Mouse (Mus musculus): Measurements from ENCODE around the gene Dusp5. TPM values are rescaled to one million over a fixed set of nuclear protein-coding genes. Genes with fewer than 3 reads are reported as not detected.

Gene Dusp5
- polyA plus RNA-seq, 2 experiments, result 1.3 to 1.9 TPM

- ATAC-seq (ENCODE audit: insufficient read depth) (no peak), DNase-seq (ENCODE audit: low read depth in 3 of 3, low spot score in 3 of 3) (no peak)
- Histone ChIP-seq H3K9ac (replicated peaks) (no peak overlapping the region), H3K27ac (no peak overlapping the region), H3K36me3 (replicated peaks; ENCODE audit: control insufficient read depth, insufficient read depth, low read depth) (no peaks in the 10 kb centered on the region), H3K4me3 (ENCODE audit: insufficient read depth in 1 of 2, low read depth in 2 of 2, low read length in 2 of 2) (no peak overlapping the region), H3K9me3 (ENCODE audit: control insufficient read depth, low read length) (no peaks in the 10 kb centered on the region), H3K4me2 (ENCODE audit: low read depth) (no peak overlapping the region), H3K4me1 (replicated peaks; ENCODE audit: control insufficient read depth in 2 of 2, insufficient read depth in 2 of 2, low read length in 1 of 2) (peaks cover 0 to 16% of the 10 kb centered on the region in 2 experiments; a peak in 3 of 4 replicates), H3K27me3 (ENCODE audit: control insufficient read depth, insufficient read depth, low read length) (no peaks in the 10 kb centered on the region)
- TF ChIP-seq CTCF (IDR thresholded peaks at IDR 0.05; ENCODE audit: low read depth), result no peak
- no peak for TF ChIP-seq EP300 (IDR thresholded peaks at IDR 0.05; ENCODE audit: low read depth)
- WGBS (ENCODE audit: insufficient replicate concordance), result 60% methylated on average over 3 of the region's 3 CpGs
Observed at GRCm38 (mm10) chr19:53573151-53573550, 44.2 kb downstream of the Dusp5 start.

GRCm38 (mm10) chr19:53574131-53574530, 45.2 kb downstream of the Dusp5 start:
- H3K4me3 ChIP-seq (ENCODE audit: insufficient read depth in 1 of 2, low read depth in 2 of 2, low read length in 2 of 2), result no peak overlapping the region
- 56% methylated on average over 8 of the region's 8 CpGs for WGBS (ENCODE audit: insufficient replicate concordance)
- H3K27ac ChIP-seq, result no peak overlapping the region
- no peaks in the 10 kb centered on the region for H3K9me3 ChIP-seq (ENCODE audit: control insufficient read depth, low read length)
- H3K9ac ChIP-seq (replicated peaks), result no peak overlapping the region
- TF ChIP-seq CTCF (IDR thresholded peaks at IDR 0.05; ENCODE audit: low read depth), result no peak
- no peak for TF ChIP-seq EP300 (IDR thresholded peaks at IDR 0.05; ENCODE audit: low read depth)
- no peak overlapping the region for H3K4me2 ChIP-seq (ENCODE audit: low read depth)
- H3K36me3 ChIP-seq (replicated peaks; ENCODE audit: control insufficient read depth, insufficient read depth, low read depth), result no peaks in the 10 kb centered on the region
- no peaks in the 10 kb centered on the region for H3K27me3 ChIP-seq (ENCODE audit: control insufficient read depth, insufficient read depth, low read length)
- H3K4me1 ChIP-seq (replicated peaks; ENCODE audit: control insufficient read depth in 2 of 2, insufficient read depth in 2 of 2, low read length in 1 of 2), result peaks cover 0 to 19% of the 10 kb centered on the region in 2 experiments; a peak in 3 of 4 replicates
- DNase-seq (ENCODE audit: low read depth in 3 of 3, low spot score in 3 of 3) (no peak), ATAC-seq (ENCODE audit: insufficient read depth) (no peak)

GRCm38 (mm10) chr19:53574546-53574945, 45.6 kb downstream of the Dusp5 start:
- H3K4me2 ChIP-seq (ENCODE audit: low read depth), result no peak overlapping the region
- H3K36me3 ChIP-seq (replicated peaks; ENCODE audit: control insufficient read depth, insufficient read depth, low read depth), result no peaks in the 10 kb centered on the region
- H3K9me3 ChIP-seq (ENCODE audit: control insufficient read depth, low read length), result no peaks in the 10 kb centered on the region
- WGBS (ENCODE audit: insufficient replicate concordance), result 62% methylated on average over 7 of the region's 7 CpGs
- TF ChIP-seq CTCF (IDR thresholded peaks at IDR 0.05; ENCODE audit: low read depth) (no peak), EP300 (IDR thresholded peaks at IDR 0.05; ENCODE audit: low read depth) (no peak)
- H3K9ac ChIP-seq (replicated peaks), result no peak overlapping the region
- ATAC-seq (ENCODE audit: insufficient read depth), result no peak
- H3K4me3 ChIP-seq (ENCODE audit: insufficient read depth in 1 of 2, low read depth in 2 of 2, low read length in 2 of 2), result no peak overlapping the region
- no peak overlapping the region for H3K27ac ChIP-seq
- H3K27me3 ChIP-seq (ENCODE audit: control insufficient read depth, insufficient read depth, low read length), result no peaks in the 10 kb centered on the region
- H3K4me1 ChIP-seq (replicated peaks; ENCODE audit: control insufficient read depth in 2 of 2, insufficient read depth in 2 of 2, low read length in 1 of 2), result peaks cover 0 to 19% of the 10 kb centered on the region in 2 experiments; a peak in 3 of 4 replicates
- no peak for DNase-seq (ENCODE audit: low read depth in 3 of 3, low spot score in 3 of 3)

GRCm38 (mm10) chr19:53575296-53576010, 46.5 kb downstream of the Dusp5 start:
- no peaks in the 10 kb centered on the region for H3K36me3 ChIP-seq (replicated peaks; ENCODE audit: control insufficient read depth, insufficient read depth, low read depth)
- no peak overlapping the region for H3K27ac ChIP-seq
- ATAC-seq (ENCODE audit: insufficient read depth) (no peak), DNase-seq (ENCODE audit: low read depth in 3 of 3, low spot score in 3 of 3) (no peak)
- H3K4me2 ChIP-seq (ENCODE audit: low read depth), result no peak overlapping the region
- no peaks in the 10 kb centered on the region for H3K9me3 ChIP-seq (ENCODE audit: control insufficient read depth, low read length)
- WGBS (ENCODE audit: insufficient replicate concordance), result 49% methylated on average over 4 of the region's 4 CpGs
- no peak overlapping the region for H3K4me3 ChIP-seq (ENCODE audit: insufficient read depth in 1 of 2, low read depth in 2 of 2, low read length in 2 of 2)
- no peaks in the 10 kb centered on the region for H3K27me3 ChIP-seq (ENCODE audit: control insufficient read depth, insufficient read depth, low read length)
- TF ChIP-seq EP300 (IDR thresholded peaks at IDR 0.05; ENCODE audit: low read depth) (no peak), CTCF (IDR thresholded peaks at IDR 0.05; ENCODE audit: low read depth) (no peak)
- H3K9ac ChIP-seq (replicated peaks), result no peak overlapping the region
- H3K4me1 ChIP-seq (replicated peaks; ENCODE audit: control insufficient read depth in 2 of 2, insufficient read depth in 2 of 2, low read length in 1 of 2), result peaks cover 0 to 19% of the 10 kb centered on the region in 2 experiments; a peak in 3 of 4 replicates

- Histone ChIP-seq H3K9me3 (ENCODE audit: control insufficient read depth, low read length) (no peaks in the 10 kb centered on the region), H3K4me3 (ENCODE audit: insufficient read depth in 1 of 2, low read depth in 2 of 2, low read length in 2 of 2) (no peak overlapping the region), H3K4me1 (replicated peaks; ENCODE audit: control insufficient read depth in 2 of 2, insufficient read depth in 2 of 2, low read length in 1 of 2) (peaks cover 0 to 17% of the 10 kb centered on the region in 2 experiments; a peak in 3 of 4 replicates), H3K36me3 (replicated peaks; ENCODE audit: control insufficient read depth, insufficient read depth, low read depth) (no peaks in the 10 kb centered on the region), H3K9ac (replicated peaks) (no peak overlapping the region), H3K27ac (no peak overlapping the region), H3K4me2 (ENCODE audit: low read depth) (no peak overlapping the region), H3K27me3 (ENCODE audit: control insufficient read depth, insufficient read depth, low read length) (no peaks in the 10 kb centered on the region)
- DNase-seq (ENCODE audit: low read depth in 3 of 3, low spot score in 3 of 3) (no peak), ATAC-seq (ENCODE audit: insufficient read depth) (no peak)
- TF ChIP-seq EP300 (IDR thresholded peaks at IDR 0.05; ENCODE audit: low read depth) (no peak), CTCF (IDR thresholded peaks at IDR 0.05; ENCODE audit: low read depth) (no peak)
- 64% methylated on average over 7 of the region's 7 CpGs for WGBS (ENCODE audit: insufficient replicate concordance)
Observed at GRCm38 (mm10) chr19:53576061-53576460, 47.2 kb downstream of the Dusp5 start.
